Mouse (Mus musculus) heart, embryonic 13.5 days (tissue): ENCODE measurements around the gene Mcm3. TPM values are rescaled to one million over a fixed set of nuclear protein-coding genes. Genes with fewer than 3 reads are reported as not detected.
"Not testable (repeated sequence)": the region's sequence is repeated elsewhere in the genome, so short reads cannot be mapped to it uniquely, and the experiment has no call there.

Experiments used
- ATAC-seq: fragments of 200-750 bp; cut with Nextera tagmentation; 2 replicates; pipeline ENCODE4 v1.8.0; 2017; ENCODE audit warnings: moderate TSS enrichment; ENCODE audit not compliant: insufficient number of reproducible peaks, low FRiP score, low TSS enrichment; ENCODE audit errors: extremely low read depth
- H3K27ac ChIP-seq: fragments of 300-500 bp; sonication (generic); replicated peaks from 2 replicates; pipeline ENCODE4 v1.5.1; 2015; ENCODE audit warnings: moderate library complexity, mild to moderate bottlenecking, inconsistent platforms
- H3K27me3 ChIP-seq: fragments of 300-500 bp; sonication (generic); replicated peaks from 2 replicates; pipeline ENCODE4 v1.6.1; 2015; ENCODE audit warnings: mild to moderate bottlenecking, inconsistent platforms
- H3K36me3 ChIP-seq: fragments of 300-500 bp; sonication (generic); 2 replicates; pipeline ENCODE4 v1.6.1; 2015; ENCODE audit warnings: mild to moderate bottlenecking, inconsistent platforms
- H3K4me1 ChIP-seq: fragments of 300-500 bp; sonication (generic); 2 replicates; pipeline ENCODE4 v1.6.1; 2015; ENCODE audit warnings: inconsistent platforms
- H3K4me2 ChIP-seq: fragments of 300-500 bp; sonication (generic); 2 replicates; pipeline ENCODE4 v1.6.1; 2015; ENCODE audit warnings: inconsistent platforms, mild to moderate bottlenecking, moderate library complexity
- H3K4me3 ChIP-seq: fragments of 300-500 bp; sonication (generic); 2 replicates; pipeline ENCODE4 v1.5.1; 2015; ENCODE audit warnings: moderate library complexity, mild to moderate bottlenecking, inconsistent platforms
- H3K9ac ChIP-seq: fragments of 300-500 bp; sonication (generic); 2 replicates; pipeline ENCODE4 v1.6.1; 2015; ENCODE audit warnings: inconsistent platforms, mild to moderate bottlenecking, moderate library complexity
- H3K9me3 ChIP-seq: fragments of 300-500 bp; sonication (generic); 2 replicates; pipeline ENCODE4 v1.6.1; 2016; ENCODE audit warnings: inconsistent platforms
- WGBS: fragments of 180-500 bp; shearing (Covaris S2); methylation state at CpG from one replicate; pipeline ENCODE4 v1.1.7; 2015; ENCODE audit warnings: mixed read lengths; 5-methylcytosine and 5-hydroxymethylcytosine counted together
- polyA plus RNA-seq: library from polyadenylated mRNA; unstranded; fragments of >200 nt; fragmentation: Nextera tagmentation; extraction: Ambion mirVana; gene quantifications from 2 replicates; pipeline ENCODE4 v1.2.1, GENCODE M21; 2015

Mcm3 gene
- polyA plus RNA-seq, 1 experiment from 2014 or later, result 97.6 TPM

- Histone ChIP-seq H3K27me3 (no peaks in the 10 kb centered on the region), H3K4me2 (no peak overlapping the region), H3K9me3 (no peaks in the 10 kb centered on the region), H3K36me3 (peaks cover 78% of the 10 kb centered on the region), H3K27ac (no peak overlapping the region), H3K4me3 (no peak overlapping the region), H3K9ac (no peak overlapping the region), H3K4me1 (no peaks in the 10 kb centered on the region)
- ATAC-seq, result no peak
- 88% methylated on average over 2 of the region's 2 CpGs for WGBS
These were observed 18.8 kb downstream of the Mcm3 start for GRCm38 (mm10) chr1:20801275-20801674.

DNA sequence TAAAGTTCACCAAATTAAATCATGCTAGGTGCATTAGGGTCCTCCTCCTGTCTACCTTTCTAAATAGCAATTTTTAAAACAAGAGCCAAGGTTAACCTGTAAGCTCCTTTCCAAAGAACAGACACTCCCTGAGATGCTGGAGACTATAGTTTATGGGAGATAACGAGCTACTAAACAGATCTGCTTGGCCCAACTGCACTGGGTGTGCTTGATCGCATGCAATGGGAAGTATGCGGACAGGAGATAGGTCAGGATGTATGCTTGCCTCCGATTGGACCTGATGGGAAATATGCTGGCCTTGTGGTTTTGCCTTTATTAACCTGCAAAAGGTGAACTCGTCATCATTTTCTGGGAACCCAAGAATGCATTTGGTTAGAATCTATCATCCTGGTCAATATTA is 24.9 kb downstream of the Mcm3 start:
- ATAC-seq, result no peak
- H3K27me3 ChIP-seq, result no peaks in the 10 kb centered on the region
- peaks cover 19% of the 10 kb centered on the region for H3K36me3 ChIP-seq
- H3K27ac ChIP-seq, result no peak overlapping the region
- H3K4me3 ChIP-seq, result no peak overlapping the region
- no peaks in the 10 kb centered on the region for H3K9me3 ChIP-seq
- H3K4me2 ChIP-seq, result no peak overlapping the region
- no peak overlapping the region for H3K9ac ChIP-seq
- 81% methylated on average over 5 of the region's 5 CpGs for WGBS
- no peaks in the 10 kb centered on the region for H3K4me1 ChIP-seq

DNA sequence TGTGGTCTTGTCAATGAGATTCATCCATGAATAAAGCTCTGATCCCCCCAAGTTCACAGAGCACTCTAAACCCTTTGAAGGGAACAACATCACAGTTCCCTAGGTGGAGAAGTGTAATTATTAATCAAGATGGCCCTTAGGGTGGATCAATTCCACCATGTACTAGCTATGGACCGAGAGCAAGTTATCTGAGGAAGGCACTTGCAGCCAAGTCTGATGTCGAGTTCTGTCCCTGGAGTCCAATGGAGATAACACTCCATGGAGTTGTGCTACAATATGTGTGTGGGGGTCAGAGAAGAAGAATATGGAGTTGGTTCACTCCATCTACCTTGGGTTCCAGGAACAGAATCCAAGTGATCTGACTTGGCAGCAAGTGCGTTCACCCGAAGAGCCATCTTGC is 25.4 kb downstream of the Mcm3 start:
- Histone ChIP-seq H3K4me1 (no peaks in the 10 kb centered on the region), H3K27ac (no peak overlapping the region), H3K36me3 (peaks cover 15% of the 10 kb centered on the region), H3K4me3 (no peak overlapping the region), H3K27me3 (no peaks in the 10 kb centered on the region), H3K9me3 (no peaks in the 10 kb centered on the region), H3K4me2 (no peak overlapping the region), H3K9ac (no peak overlapping the region)
- 75% methylated on average over 4 of the region's 4 CpGs for WGBS
- no peak for ATAC-seq

DNA sequence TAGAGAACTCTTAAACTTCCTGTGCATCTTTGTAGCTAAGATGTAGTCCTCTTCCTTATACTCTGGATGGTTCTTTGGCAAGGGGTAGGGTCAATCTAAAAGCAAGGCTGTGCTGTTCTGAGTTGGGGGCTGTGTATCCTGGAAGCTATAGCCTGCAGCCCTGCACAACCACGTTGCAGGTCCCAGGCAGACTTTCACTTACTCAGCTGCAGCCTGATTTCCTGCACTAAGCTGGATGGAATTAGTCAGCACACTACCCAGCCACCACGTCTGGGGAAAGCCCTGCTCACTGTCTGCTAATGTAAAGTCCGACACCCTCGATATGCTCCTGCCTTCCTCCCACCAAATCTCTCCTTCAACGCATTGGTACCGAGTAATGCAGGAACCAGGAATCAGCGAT is 28.7 kb downstream of the Mcm3 start:
- Histone ChIP-seq H3K36me3 (no peaks in the 10 kb centered on the region), H3K9ac (no peak overlapping the region), H3K9me3 (no peaks in the 10 kb centered on the region), H3K4me3 (no peak overlapping the region), H3K27me3 (no peaks in the 10 kb centered on the region), H3K4me2 (no peak overlapping the region), H3K27ac (no peak overlapping the region), H3K4me1 (no peaks in the 10 kb centered on the region)
- 53% methylated on average over 7 of the region's 7 CpGs for WGBS
- no peak for ATAC-seq

DNA sequence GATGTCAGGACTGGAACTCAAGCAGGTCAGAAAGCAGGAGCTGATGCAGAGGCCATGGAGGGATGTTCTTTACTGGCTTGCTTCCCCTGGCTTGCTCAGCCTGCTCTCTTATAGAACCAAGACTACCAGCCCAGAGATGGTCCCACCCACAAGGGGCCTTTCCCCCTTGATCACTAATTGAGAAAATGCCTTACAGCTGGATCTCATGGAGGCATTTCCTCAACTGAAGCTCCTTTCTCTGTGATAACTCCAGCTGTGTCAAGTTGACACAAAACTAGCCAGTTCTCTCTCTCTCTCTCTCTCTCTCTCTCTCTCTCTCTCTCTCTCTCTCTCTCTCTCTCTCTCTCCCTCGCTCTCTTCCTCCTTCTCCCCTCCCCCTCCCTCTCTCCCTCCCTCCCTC is 29.6 kb downstream of the Mcm3 start, which contains the start of gene Il17f:
TSS of gene Il17f (minus strand) at position 101 of the 400 bp plus-strand sequence.
- not testable (repeated sequence) for H3K36me3 ChIP-seq, H3K4me3 ChIP-seq, H3K4me2 ChIP-seq, H3K27ac ChIP-seq, H3K9me3 ChIP-seq, H3K4me1 ChIP-seq, H3K27me3 ChIP-seq, H3K9ac ChIP-seq, ATAC-seq
- no CpG with 5 or more reads among the region's 1 CpGs for WGBS

GRCm38 (mm10) chr1:20788419-20788818 is 31.7 kb downstream of the Mcm3 start:
- Histone ChIP-seq H3K9me3 (no peaks in the 10 kb centered on the region), H3K27ac (no peak overlapping the region), H3K4me1 (no peaks in the 10 kb centered on the region), H3K4me3 (no peak overlapping the region), H3K4me2 (no peak overlapping the region), H3K9ac (no peak overlapping the region), H3K27me3 (no peaks in the 10 kb centered on the region), H3K36me3 (no peaks in the 10 kb centered on the region)
- ATAC-seq, result no peak
- WGBS, result 47% methylated on average over 10 of the region's 10 CpGs

DNA sequence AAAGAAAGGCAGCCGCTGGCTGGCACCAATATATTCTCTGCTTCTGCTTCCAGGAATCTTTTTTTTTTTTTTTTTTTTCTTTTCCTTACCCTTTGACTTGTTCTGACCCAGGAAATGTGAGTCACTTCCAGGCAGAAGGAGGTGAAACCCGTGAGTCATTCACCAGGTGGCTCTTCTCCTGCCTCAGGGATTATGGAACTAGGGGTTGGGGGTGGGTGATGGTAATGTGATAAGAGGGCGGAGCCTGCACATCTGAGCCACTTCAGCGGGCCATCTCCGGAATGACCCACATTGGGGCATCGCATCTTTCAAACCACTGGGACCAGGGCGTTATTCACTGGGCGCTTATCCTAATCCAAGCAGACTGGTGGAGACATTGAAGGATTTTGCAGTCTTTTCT is 33.1 kb downstream of the Mcm3 start:
- 42% methylated on average over 8 of the region's 8 CpGs for WGBS
- no peak overlapping the region for H3K4me3 ChIP-seq
- no peak overlapping the region for H3K27ac ChIP-seq
- H3K9me3 ChIP-seq, result no peaks in the 10 kb centered on the region
- H3K4me1 ChIP-seq, result no peaks in the 10 kb centered on the region
- no peak overlapping the region for H3K9ac ChIP-seq
- no peak overlapping the region for H3K4me2 ChIP-seq
- no peaks in the 10 kb centered on the region for H3K27me3 ChIP-seq
- ATAC-seq, result no peak
- H3K36me3 ChIP-seq, result no peaks in the 10 kb centered on the region

- Histone ChIP-seq H3K36me3 (no peaks in the 10 kb centered on the region), H3K9ac (no peak overlapping the region), H3K4me1 (no peaks in the 10 kb centered on the region), H3K9me3 (no peaks in the 10 kb centered on the region), H3K27me3 (no peaks in the 10 kb centered on the region), H3K4me2 (no peak overlapping the region), H3K27ac (no peak overlapping the region), H3K4me3 (no peak overlapping the region)
- whole genome bisulfite sequencing, result 55% methylated on average over 2 of the region's 2 CpGs
- no peak for ATAC-seq
These were observed 41.7 kb downstream of the Mcm3 start for GRCm38 (mm10) chr1:20778366-20778765.

DNA sequence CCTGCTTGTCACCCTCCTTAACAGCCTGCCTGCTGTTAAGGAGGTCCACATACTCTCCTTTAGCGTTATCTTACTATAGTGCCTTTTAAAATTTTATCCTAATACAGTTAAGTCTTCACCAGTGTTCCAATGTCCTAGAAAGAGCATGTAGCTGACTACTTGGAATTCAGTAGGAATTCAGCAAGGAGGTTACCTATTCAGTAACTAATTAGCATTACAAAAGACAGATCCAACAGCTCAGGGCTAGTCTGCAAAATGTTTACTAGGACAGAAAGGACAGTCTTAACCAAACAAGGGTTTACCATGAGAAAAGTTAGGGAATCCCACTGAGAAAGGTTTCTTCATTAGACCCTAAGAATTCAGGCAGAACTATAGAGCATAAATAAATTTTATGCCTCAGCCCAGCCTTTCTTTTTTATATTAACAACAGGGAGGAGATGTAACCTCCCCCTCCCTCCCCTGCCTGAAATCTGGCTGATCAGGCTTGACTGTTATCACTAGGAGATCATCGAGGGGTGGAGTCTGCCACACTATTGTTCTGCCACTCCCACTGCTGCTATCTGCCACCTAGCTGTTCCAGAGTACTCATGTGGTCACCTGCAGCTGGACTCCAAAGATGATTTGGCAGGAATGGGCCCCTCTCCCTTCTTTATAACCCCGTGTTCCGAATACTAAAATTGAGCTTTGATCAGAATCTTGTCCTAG is 45.9 kb downstream of the Mcm3 start:
- H3K4me3 ChIP-seq, H3K4me1 ChIP-seq, H3K36me3 ChIP-seq, H3K4me2 ChIP-seq, H3K27ac ChIP-seq, H3K27me3 ChIP-seq, H3K9me3 ChIP-seq, ATAC-seq, H3K9ac ChIP-seq: not testable (repeated sequence)
- 70% methylated on average over 4 of the region's 4 CpGs for WGBS

DNA sequence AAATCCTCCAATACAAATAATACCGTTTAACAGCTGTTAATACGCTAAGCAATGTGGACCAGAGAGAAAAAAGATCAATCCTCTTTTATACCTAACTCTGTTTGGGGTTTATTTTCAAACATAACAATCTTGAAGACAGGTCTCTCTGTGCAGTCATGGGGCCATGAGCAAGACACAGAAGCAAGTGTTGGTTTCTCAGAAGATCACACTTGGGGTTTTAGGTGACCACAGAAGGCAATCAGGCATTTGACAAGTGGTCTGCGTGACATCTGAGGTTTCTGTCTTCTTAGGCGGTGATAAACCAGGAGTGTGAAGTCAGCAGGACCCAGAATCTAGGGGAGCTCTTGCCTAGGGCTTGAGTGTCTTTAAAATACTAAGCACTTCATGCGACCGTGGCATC is 53.6 kb downstream of the Mcm3 start:
- no peaks in the 10 kb centered on the region for H3K36me3 ChIP-seq
- no peak overlapping the region for H3K4me3 ChIP-seq
- H3K9me3 ChIP-seq, result no peaks in the 10 kb centered on the region
- ATAC-seq, result no peak
- 62% methylated on average over 6 of the region's 6 CpGs for WGBS
- no peak overlapping the region for H3K27ac ChIP-seq
- H3K27me3 ChIP-seq, result no peaks in the 10 kb centered on the region
- H3K4me2 ChIP-seq, result no peak overlapping the region
- no peaks in the 10 kb centered on the region for H3K4me1 ChIP-seq
- H3K9ac ChIP-seq, result no peak overlapping the region

GRCm38 (mm10) chr1:20761411-20761810 is 58.7 kb downstream of the Mcm3 start:
- Histone ChIP-seq H3K9me3 (no peaks in the 10 kb centered on the region), H3K9ac (no peak overlapping the region), H3K27ac (no peak overlapping the region), H3K36me3 (no peaks in the 10 kb centered on the region), H3K4me3 (no peak overlapping the region), H3K27me3 (no peaks in the 10 kb centered on the region), H3K4me1 (no peaks in the 10 kb centered on the region), H3K4me2 (no peak overlapping the region)
- no peak for ATAC-seq
- 79% methylated on average over 4 of the region's 4 CpGs for WGBS

GRCm38 (mm10) chr1:20760331-20760730 is 59.8 kb downstream of the Mcm3 start:
- no peak for ATAC-seq
- H3K4me1 ChIP-seq, result no peaks in the 10 kb centered on the region
- H3K9ac ChIP-seq, result no peak overlapping the region
- no peak overlapping the region for H3K27ac ChIP-seq
- no peak overlapping the region for H3K4me2 ChIP-seq
- no peaks in the 10 kb centered on the region for H3K36me3 ChIP-seq
- no peaks in the 10 kb centered on the region for H3K9me3 ChIP-seq
- no peaks in the 10 kb centered on the region for H3K27me3 ChIP-seq
- WGBS, result 65% methylated on average over 5 of the region's 5 CpGs
- no peak overlapping the region for H3K4me3 ChIP-seq
